Mouse (Mus musculus): ENCODE data around the gene Wipf3.

Gene Wipf3

GRCm38 (mm10) chr6:54478646-54479324 is 49.4 kb downstream of the Wipf3 start:
- no peak for DNase-seq (ENCODE audit: low spot score)

GRCm38 (mm10) chr6:54481390-54482112 is 52.1 kb downstream of the Wipf3 start:
- DNase-seq (ENCODE audit: low spot score), result no peak

GRCm38 (mm10) chr6:54485000-54485399 is 55.6 kb downstream of the Wipf3 start:
- no peak for DNase-seq (ENCODE audit: low spot score)

- DNase-seq (ENCODE audit: low spot score), result no peak
Observed at GRCm38 (mm10) chr6:54485435-54485901, 56.1 kb downstream of the Wipf3 start.

GRCm38 (mm10) chr6:54485973-54486569 is 56.7 kb downstream of the Wipf3 start:
- no peak for DNase-seq (ENCODE audit: low spot score)

- DNase-seq (ENCODE audit: low spot score), result no peak
Observed at GRCm38 (mm10) chr6:54491074-54491473, 61.7 kb downstream of the Wipf3 start.

- DNase-seq (ENCODE audit: low spot score), result no peak
Observed at GRCm38 (mm10) chr6:54494097-54494496, 64.7 kb downstream of the Wipf3 start.

- DNase-seq (ENCODE audit: low spot score), result peak; percentile 30
Observed at GRCm38 (mm10) chr6:54494612-54495398, 65.4 kb downstream of the Wipf3 start.

- no peak for DNase-seq (ENCODE audit: low spot score)
Observed at GRCm38 (mm10) chr6:54496214-54496613, 66.8 kb downstream of the Wipf3 start.

GRCm38 (mm10) chr6:54502661-54503115 is 73.3 kb downstream of the Wipf3 start:
- DNase-seq (ENCODE audit: low spot score), result no peak

GRCm38 (mm10) chr6:54506318-54506717 is 76.9 kb downstream of the Wipf3 start:
- no peak for DNase-seq (ENCODE audit: low spot score)

- no peak for DNase-seq (ENCODE audit: low spot score)
Observed at GRCm38 (mm10) chr6:54507002-54507401, 77.6 kb downstream of the Wipf3 start.

- DNase-seq (ENCODE audit: low spot score), result no peak
Observed at GRCm38 (mm10) chr6:54507808-54508207, 78.4 kb downstream of the Wipf3 start.

GRCm38 (mm10) chr6:54508256-54508793 is 78.9 kb downstream of the Wipf3 start:
- no peak for DNase-seq (ENCODE audit: low spot score)

- no peak for DNase-seq (ENCODE audit: low spot score)
Observed at GRCm38 (mm10) chr6:54509264-54509663, 79.9 kb downstream of the Wipf3 start.

- DNase-seq (ENCODE audit: low spot score), result no peak
Observed at GRCm38 (mm10) chr6:54512256-54512655, 82.9 kb downstream of the Wipf3 start.

- no peak for DNase-seq (ENCODE audit: low spot score)
Observed at GRCm38 (mm10) chr6:54516512-54517134, 87.2 kb downstream of the Wipf3 start.

- no peak for DNase-seq (ENCODE audit: low spot score)
Observed at GRCm38 (mm10) chr6:54518758-54519157, 89.4 kb downstream of the Wipf3 start.

- DNase-seq (ENCODE audit: low spot score), result no peak
Observed at GRCm38 (mm10) chr6:54528666-54529065, 99.3 kb downstream of the Wipf3 start.

- DNase-seq (ENCODE audit: low spot score), result no peak
Observed at GRCm38 (mm10) chr6:54530182-54530581, 100.8 kb downstream of the Wipf3 start.

- DNase-seq (ENCODE audit: low spot score), result no peak
Observed at GRCm38 (mm10) chr6:54531048-54531481, 101.7 kb downstream of the Wipf3 start.

Measured in T-cell, adult 2 months (primary cell).